Mouse (Mus musculus) ES-Bruce4 (cell line): ENCODE results near the gene Fgfr2.

Source experiments
- CTCF ChIP-seq: IDR thresholded peaks from one replicate; pipeline ENCODE4 v1.8.1; 2011; ENCODE audit warnings: low read depth, low read length
- EP300 ChIP-seq: IDR thresholded peaks from 2 replicates; pipeline ENCODE4 v1.6.1; 2011; ENCODE audit warnings: low read depth, low read length; ENCODE audit not compliant: insufficient read depth

- TF ChIP-seq EP300 (no peak), CTCF (no peak)
These were observed 2220.2 kb downstream of the Fgfr2 start for GRCm38 (mm10) chr7:130902929-130903328.
